Mouse (Mus musculus) testis, postnatal 14 days (tissue): ENCODE results near the gene H6pd.

Experiments used
- DNase-seq: peaks from one replicate; pipeline ENCODE4 v3.0.0; 2021; ENCODE audit warnings: low spot score

H6pd gene

DNA sequence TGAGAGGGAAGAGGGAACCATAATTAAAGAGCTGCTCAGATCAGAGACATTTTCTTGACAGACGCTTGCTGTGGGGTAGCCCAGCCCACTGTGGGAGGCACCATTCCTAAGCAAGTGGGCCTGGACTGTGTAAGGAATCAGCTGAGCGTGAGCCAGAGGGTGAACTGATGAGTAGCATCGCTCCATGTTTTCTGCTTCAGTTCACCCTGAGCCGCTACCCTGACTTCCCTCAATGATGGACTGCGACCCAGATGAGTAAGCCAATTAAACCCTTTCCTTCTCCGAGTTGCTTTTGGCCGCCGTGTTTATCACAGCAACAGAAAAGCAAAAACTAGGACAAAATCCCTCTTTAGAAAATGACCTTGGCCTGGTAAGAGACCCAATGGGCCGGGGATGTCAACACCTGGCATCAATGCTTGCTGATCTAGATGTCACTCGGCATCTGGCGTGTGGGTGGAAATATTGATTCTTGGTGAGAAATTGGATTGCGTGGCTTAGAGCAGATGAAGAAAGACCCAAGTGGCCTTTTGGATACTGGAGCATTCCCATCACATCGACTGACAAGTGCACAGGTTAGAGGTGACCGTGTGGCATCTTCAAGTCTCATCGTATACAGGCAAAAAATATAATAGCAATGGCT, 11.0 kb upstream of the H6pd start:
- no peak for DNase-seq

- peak; percentile 83 for DNase-seq
Measured at GRCm38 (mm10) chr4:150015436-150015835, 6.6 kb upstream of the H6pd start.

- DNase-seq: no peak
Measured at GRCm38 (mm10) chr4:150014378-150015091, 5.7 kb upstream of the H6pd start.

- DNase-seq: no peak
Measured at GRCm38 (mm10) chr4:150013805-150014204, 5.0 kb upstream of the H6pd start.

DNA sequence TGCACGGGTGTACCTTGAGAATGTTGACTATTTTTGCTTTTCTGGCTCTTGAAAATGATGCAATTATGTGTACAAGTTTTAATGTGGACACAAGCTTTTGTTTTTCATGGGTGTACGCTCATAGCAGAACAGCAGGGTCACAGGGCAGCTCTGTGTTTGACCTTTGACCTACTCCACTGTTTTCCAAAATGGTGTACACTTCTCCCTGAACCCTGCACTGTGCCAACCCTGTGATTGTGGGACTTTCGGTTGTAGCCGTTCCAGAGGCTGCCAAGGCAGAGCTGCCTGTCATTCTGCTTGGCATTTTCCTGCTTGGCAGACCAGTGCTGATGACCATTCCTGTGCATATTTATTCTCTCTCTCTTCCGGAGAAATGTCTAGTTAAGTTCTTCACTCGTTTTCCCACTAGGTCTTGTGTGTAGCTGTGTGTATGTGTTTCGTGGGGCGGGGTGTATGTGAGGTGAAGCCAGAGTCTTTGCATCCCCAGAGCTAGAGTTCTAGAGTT, 4.4 kb upstream of the H6pd start:
- DNase-seq: no peak

GRCm38 (mm10) chr4:150012322-150012723, 3.5 kb upstream of the H6pd start:
- no peak for DNase-seq

- no peak for DNase-seq
Measured at GRCm38 (mm10) chr4:150011564-150012321, 2.9 kb upstream of the H6pd start.

- DNase-seq: no peak
Measured at GRCm38 (mm10) chr4:150010054-150010730, 1.4 kb upstream of the H6pd start.

- no peak for DNase-seq
Measured at GRCm38 (mm10) chr4:150009587-150009930, 736 bp upstream of the H6pd start.

- peak; percentile 69 for DNase-seq
Measured at GRCm38 (mm10) chr4:150008325-150008852, 434 bp downstream of the H6pd start.

GRCm38 (mm10) chr4:150007444-150007843, 1.4 kb downstream of the H6pd start:
- no peak for DNase-seq

- DNase-seq: no peak
Measured at GRCm38 (mm10) chr4:150006991-150007390, 1.8 kb downstream of the H6pd start.

DNA sequence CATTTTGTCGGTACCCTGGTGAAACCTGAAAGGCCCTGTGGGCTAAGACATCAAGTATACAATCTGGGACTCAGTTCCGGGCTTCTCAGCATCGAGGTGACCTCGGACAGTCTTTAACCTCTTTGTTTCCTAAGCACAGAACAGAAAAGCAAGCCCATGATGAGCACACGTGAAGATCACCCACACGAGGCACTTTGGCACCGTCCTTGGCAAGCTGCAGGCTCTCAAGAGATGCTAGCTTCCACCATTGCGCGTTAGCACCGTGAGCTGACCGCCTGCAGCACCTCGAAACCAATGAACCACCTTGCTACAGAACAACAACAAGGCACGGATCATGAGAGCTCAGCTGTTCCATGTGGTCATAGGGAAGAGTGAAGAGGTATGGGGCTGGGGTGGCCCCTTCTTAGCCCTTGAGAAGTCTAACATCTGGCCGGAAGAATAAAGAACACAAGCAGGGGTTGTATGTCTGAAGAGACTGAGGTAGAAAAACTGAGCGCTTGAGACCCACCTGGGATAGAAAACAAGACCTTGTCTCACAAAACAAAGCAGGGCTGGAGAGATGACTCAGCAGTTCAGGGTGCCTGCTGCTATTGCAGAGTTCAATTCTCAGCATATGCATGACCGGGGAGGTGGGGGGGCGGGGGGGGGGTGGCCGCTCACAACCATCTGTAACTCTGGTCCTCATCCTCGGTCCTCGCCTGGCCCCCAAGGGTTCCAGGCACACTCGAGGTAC, 2.5 kb downstream of the H6pd start:
- DNase-seq: no peak

GRCm38 (mm10) chr4:150005231-150005630, 3.6 kb downstream of the H6pd start:
- DNase-seq: no peak

GRCm38 (mm10) chr4:150003641-150004040, 5.2 kb downstream of the H6pd start:
- no peak for DNase-seq

DNA sequence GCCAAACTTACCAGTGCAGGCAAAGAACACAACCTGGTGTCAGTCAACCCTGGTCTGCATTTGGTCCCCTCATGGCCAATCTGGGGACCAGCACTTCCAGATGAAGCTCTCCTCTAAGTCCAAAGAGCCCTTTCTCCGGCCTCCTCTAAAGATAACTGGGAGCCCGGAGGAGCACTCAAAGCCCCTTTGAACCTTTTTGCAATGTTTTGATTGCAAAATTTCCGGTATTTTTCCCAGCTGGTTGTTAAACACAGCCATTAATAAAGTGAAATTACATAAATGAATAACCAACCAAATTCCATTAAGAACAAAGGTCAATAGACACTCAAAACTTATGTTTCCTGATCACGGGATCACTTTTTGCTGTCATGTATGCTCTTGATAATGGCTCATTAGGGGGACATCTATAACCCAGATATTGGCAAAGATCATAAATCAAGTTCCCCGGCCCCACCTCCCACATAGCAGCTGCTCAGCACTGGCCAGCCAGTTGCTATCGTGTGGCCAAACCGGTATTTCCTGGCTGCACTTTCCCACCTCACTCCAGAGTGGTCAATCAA, 5.7 kb downstream of the H6pd start:
- DNase-seq: no peak

DNA sequence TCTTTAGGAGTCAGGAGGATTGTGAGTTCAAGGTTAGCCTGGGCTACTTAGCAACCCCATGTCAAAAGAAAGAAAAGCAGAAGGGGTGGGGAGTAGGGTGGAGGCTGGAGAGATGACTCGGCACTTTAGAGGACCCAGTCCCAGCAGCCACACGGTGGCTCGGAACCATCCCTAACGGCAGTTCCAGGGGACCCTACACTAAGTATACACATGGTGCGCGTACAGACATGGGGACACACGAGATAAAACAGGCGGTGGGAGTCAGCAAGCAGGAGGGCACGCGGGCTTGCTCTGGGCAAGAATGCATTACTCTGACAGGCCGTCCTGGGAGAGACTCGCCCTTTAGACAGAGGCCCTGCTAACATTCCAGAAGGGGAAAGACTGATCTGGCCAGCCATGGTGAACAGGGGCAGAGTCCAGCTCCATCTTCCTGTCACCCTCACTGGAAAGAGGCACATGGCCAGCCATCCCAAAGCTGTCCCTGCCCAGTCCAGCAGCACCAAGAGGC, 6.7 kb downstream of the H6pd start:
- no peak for DNase-seq

GRCm38 (mm10) chr4:150001221-150001860, 7.5 kb downstream of the H6pd start:
- DNase-seq: no peak

DNA sequence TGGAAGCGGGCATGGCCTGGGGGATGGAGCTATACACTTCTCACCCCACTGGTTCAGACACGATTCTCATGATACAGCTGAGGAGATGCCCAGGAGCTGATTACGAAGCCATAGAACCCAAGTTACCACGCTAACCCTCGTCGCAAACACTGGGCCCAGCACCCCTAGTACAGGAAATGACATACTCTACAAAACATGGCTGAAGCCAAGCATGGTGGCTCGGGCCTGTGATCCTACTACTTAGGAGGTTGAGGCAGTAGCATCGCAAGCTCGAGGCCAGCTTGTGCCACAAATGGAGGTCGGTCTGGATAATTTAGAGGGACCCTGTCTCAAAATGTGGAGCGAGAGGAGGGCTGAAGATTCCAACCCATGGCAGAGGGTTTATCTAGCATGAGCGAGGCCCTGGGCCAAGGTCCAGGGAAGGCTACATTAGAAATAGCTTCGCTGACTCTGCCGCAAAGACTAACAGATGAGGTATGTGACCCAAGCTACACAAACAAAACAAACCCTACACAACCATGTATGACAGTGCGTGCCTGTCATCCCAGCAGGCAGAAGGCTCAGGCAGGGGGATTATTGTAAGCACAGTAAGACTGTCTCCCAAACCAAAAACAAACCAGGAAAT, 8.8 kb downstream of the H6pd start:
- DNase-seq: no peak

- DNase-seq: no peak
Measured at GRCm38 (mm10) chr4:149999510-149999900, 9.3 kb downstream of the H6pd start.
